Mouse (Mus musculus): ENCODE results near the gene Efcab5. TPM values are rescaled to one million over a fixed set of nuclear protein-coding genes. Genes with fewer than 3 reads are reported as not detected.
"Not testable (repeated sequence)": the region's sequence is repeated elsewhere in the genome, so short reads cannot be mapped to it uniquely, and the experiment has no call there.

Gene Efcab5
- total RNA-seq, 2 experiments from 2014 or later = 0.57 to 0.69 TPM

DNA sequence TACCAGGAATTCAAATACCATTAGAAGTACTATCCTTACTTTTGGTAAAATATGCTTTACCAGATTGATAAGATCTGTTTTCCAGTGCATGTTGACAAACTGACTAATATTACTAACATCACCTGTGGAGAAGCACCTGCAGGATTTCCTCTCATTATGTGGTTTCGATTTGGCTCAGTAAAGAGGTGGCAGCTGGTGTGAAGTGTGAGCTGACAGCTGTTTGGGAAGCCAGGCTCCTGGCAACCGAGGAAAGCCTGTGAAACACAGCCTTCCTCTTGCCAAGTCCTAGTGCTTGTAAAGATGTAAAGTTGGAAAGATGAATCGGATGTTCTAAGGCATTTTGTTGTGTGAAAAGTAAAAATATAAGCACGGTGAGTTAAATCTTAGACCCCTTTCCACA lies 7.9 kb downstream of the Efcab5 start:
- intact Hi-C loops (cut with DNase I) = no loop called here
- peak; percentile 26 to 34 for DNase-seq

DNA sequence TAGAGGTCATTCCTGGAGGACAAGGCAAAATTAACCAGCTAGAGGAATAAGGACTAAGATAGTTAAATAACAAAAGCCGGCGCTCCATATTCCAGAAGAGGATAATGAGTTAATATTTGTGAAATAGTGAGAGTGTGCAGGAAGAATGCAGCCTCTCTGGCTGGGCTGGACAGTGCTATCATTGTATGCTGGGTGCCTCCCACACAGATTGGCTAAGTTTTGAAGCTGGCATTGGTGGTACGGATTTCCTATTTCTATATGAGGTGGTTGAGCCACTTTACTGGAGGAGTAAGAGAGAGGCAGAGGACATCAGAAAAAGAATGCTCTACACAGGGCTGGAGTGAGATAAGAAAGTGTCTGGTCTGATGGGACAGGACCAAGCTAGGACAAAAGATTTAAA lies 9.0 kb downstream of the Efcab5 start:
- DNase-seq = no peak
- intact Hi-C loops (cut with DNase I) = no loop called here

DNA sequence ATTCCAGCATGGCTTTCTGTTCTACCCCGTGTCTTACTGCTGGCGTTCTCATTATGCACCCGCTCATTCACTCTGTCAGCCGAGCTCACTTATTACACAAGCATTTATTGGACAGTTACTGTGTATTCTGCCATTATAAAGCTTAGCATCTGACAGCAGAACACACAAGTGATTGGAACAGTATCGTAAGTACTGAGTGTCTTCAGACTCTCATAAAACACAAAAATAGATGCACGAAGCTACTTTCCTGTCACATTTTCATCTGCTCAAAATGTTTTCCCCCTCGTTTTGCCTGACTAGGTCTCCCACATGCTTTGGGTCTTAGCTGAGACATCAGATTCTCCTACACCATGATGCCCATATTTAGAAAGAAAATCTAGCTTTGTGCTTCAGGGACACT lies 14.2 kb downstream of the Efcab5 start:
- intact Hi-C loops (cut with DNase I) = no loop called here
- no peak for DNase-seq

DNA sequence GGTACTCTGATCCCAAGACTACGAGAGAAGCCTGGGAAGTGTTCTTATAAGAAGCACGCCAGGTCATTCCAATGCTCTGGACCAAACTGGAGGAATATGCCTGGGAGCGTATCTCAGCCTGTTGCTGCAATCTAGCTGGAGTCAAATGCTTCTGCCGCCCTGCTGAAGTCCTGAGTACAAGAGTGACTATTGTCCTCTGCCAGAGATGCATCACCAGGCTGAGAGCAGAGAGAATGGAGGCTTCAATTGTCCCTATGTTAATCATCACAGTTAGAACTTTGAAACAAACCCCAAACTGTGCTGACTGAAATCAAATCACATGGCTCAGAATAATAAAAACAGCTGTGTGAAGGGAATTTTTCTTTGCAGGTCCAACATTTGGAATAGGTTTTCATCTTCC lies 15.0 kb downstream of the Efcab5 start:
- DNase-seq = no peak
- intact Hi-C loops (cut with DNase I) = no loop called here

DNA sequence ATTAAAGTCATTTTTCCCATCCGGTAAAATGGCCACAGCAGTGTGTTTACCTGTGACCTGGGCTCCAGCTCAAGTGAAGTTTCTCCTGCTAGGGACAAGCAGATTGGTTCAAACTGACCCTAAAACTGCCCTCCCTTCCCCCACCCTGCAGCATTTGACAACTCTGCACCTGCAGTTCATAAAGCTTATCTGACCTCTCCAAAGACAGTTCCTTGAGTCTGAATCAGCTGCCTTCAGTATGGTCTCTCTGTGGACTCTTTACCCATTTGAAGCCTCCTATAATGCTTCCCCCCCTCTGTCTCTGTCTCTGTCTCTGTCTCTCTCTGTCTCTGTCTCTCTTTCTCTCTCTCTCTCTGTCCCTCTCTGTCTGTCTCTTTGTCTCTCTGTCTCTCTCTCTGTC lies 28.0 kb downstream of the Efcab5 start:
- intact Hi-C loops (cut with DNase I) = no loop called here
- DNase-seq = no peak

DNA sequence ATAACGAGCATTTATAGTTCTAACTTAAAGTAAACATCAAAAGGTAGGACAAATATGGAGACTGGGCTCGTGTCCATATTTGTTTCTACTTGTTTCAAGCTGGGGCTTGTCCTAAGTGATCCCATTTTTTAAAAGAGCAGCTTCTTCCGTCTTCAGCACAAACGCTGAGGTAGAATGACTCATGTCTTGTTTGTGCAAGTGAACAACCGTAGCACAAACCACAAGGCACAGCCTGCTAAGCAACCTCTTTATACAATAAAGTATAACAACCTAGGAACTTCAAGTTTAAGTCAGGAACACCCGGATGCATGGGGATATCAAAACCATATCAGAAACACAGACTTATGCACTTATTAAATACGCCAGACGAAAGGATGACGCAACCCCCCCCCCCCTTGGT lies 28.4 kb downstream of the Efcab5 start:
- intact Hi-C loops (cut with DNase I) = no loop called here

DNA sequence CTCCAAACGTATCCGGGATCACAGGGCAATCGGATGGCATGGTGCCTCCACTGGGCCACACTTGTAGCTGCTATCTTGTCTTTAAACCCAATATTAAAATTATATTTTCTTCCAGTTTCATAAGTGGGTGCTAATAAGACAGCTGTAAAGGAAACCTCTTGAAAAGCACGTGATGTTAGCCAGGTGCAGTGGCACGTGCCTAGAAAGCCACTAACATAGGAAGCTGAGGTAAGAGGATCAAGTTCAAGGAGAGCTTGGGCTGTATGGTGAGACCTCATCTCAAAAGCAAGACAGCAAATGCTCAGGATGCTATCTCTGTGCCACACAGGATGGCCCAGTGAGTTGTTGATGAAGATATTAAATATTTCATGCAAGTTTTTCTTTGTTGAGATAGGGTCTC lies 34.6 kb downstream of the Efcab5 start:
- intact Hi-C loops (cut with DNase I) = no loop called here

More for the DNA sequence above, 28.4 kb downstream of the Efcab5 start:
- DNase-seq = no peak

DNA sequence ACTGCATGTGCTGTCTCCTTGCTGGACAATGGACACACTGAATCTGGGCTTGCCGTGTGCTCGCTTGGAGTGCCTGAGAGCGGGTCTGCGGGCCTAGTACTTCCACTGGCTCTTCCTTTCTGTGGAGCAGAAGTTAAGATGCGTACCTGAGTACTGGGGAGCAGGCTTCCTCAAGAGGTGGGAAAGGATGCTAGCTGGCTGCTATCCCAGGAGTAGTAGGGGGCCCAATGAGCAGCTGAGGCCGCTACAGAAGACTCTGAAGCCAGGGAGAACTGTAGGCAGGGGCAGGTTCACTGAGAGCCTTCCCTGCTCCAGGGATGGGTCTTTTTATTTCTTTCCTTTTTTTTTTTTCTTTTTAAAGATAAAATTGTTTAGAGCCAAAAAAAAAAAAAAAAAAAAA lies 38.0 kb downstream of the Efcab5 start:
- intact Hi-C loops (cut with DNase I) = no loop called here
- no peak for DNase-seq

More for the DNA sequence above, 34.6 kb downstream of the Efcab5 start:
- DNase-seq = no peak

DNA sequence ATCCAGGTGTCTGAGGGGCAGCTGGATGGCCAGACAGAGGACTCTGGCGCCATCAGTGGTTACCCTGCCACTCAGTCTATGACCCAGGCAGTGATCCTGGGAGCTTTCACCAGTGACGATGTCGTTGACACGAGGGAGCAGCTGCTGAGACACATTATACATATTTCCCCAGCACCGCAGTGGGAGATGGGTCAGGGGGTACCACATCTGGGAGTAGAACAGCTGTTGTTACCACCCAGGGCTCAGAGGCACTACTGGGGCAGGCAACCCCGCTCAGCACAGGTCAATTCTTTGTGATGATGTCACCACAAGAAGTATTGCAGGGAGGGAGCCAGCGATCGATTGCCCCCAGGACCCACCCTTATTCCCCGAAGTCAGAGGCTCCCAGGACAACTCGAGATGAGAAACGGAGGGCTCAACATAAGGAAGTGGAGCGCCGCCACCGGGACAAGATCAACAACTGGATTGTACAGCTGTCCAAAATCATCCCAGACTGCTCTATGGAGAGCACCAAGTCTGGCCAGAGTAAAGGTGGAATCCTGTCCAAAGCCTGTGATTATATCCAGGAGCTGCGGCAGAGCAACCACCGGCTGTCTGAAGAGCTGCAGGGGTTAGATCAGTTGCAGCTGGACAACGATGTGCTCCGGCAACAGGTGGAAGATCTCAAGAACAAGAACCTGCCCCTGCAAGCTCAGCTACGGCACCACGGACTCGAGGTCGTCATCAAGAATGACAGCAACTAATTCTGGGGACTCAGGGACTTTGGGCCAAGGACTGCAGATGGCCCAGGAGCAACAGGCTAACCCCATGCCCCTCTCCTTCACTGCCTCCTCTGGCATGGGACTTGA lies 38.8 kb downstream of the Efcab5 start:
- intact Hi-C loops (cut with DNase I) = not testable (repeated sequence)
- DNase-seq = peak; percentile 13 to 14

DNA sequence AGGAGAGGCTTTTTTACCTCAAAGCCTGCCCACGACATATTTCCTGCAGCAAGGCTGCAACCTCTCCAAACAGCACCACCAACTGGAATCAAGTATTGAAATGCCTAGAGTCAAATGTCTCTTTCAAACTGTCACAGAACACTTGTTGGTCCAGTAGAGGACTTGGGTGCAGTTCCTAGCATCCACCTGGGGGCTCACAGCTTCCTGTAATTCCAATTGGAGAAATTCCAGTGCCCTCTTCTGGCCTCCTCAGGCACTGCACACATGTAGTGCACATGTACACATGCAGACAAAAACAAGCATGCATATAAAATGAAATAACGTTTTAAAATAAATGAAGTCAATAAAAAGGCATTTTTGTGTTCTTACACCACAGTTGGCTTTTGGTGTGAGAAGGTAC lies 40.0 kb downstream of the Efcab5 start:
- no peak for DNase-seq
- intact Hi-C loops (cut with DNase I) = no loop called here

DNA sequence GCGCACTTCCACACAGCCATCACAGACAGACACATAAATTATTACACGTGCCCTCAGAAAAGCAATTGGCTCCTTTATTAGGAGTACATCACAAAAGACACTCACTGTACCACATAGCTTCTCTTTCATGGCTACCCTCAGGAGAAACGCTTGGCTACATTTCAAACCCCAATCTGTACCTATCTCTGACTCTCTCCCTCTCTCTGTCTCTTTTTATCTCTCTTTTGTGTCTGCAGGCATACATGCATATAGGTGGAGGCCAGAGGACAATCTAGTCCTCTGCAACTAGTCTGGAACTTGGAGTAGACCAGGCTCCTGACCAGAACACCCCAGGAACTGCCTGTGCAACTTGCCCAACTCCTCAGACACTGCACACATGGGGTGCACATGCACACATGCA lies 41.0 kb downstream of the Efcab5 start:
- no peak for DNase-seq
- intact Hi-C loops (cut with DNase I) = no loop called here

DNA sequence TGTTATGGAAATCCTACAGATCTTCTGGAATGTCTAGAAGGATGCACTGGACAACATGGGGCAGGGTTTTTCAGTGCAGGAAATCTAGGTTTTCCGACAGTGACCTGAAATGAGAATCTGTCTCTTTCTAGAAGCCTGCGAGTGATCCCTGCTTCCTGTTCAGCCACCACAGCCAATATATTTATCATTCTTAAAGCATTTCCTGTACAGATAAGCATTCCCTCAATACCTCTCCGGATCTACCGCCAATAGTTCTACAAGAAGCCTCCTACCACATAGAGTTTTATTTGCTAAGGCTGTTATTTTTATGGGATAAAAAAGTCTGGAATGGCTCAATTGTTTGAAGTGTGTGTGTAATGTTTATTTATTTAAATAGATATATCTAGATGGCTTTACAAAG lies 43.3 kb downstream of the Efcab5 start:
- peak; percentile 8 to 14 for DNase-seq
- intact Hi-C loops (cut with DNase I) = no loop called here

DNA sequence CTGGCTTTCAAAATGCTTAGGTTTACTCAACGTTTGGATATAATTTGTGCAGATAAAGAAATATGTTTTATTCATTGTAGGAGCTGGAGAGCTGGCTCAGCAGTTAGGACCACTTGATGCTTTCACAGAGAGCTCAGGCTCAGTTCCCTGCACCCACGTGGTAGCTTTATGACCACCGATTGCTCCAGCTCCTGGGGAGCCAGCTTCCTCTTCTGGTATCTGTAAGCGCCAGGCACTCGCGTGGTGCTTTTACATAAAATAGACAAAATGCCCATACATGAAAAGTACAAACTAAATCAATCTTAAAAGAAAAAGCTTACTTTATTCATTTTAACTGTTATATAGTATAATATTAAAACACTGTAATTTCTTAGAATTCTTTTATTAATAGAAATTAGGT lies 46.8 kb downstream of the Efcab5 start:
- intact Hi-C loops (cut with DNase I) = no loop called here
- DNase-seq = no peak

DNA sequence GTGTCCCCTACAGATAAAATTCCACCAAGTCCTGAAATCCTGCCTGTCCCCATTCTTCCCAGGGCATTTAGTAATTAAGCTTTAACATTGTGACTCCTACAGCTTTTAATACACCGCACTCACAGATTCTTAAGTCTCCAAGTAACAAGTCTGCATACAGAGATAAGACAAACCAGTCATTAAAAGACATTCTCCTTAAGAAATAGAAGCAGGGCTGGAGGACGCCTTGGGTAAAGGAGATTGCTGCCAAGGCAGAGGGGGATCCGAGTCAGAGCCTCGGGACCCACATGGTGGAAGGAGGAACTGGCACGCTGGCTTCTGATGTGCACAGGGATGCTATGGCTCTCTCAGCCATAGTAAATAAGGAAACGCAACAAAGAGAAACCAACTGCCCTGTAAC lies 48.8 kb downstream of the Efcab5 start:
- intact Hi-C loops (cut with DNase I) = no loop called here
- DNase-seq = no peak

DNA sequence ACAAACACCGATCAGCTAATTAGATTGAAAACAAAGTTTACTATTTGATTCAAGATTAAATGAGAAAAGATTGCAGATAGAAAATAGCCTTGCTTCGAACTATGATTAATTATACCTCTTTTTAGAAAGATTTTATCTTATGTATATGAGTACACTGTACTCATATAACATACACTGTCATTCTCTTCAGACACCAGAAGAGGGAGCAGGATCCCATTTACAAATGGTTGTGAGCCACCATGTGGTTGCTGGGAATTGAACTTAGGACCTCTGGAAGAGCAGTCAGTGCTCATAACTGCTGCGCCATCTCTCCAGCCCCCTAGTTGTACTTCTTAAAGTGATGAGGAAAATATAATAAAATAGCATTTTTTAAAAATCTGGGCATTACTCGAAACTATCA lies 55.3 kb downstream of the Efcab5 start:
- DNase-seq = no peak
- intact Hi-C loops (cut with DNase I) = no loop called here

DNA sequence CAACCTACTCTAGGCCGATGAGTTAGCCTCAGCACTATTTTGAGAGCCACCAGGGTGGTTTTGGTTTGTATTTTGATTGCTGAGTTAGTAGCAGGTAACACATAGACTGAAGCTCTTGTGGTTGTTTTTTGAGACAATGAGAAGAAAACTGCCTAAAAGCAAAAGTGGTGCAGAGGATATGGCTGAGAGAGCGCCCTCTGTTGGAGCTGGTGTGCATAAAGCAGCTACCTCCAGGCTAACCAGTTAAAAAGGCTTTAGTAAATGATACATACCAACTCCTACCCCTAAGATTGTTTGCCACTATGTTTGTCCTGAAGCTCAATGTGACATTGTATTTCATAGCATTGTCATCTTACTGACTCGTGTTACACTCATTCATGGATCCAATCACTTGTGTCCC lies 56.2 kb downstream of the Efcab5 start:
- intact Hi-C loops (cut with DNase I) = no loop called here
- DNase-seq = peak in 1 of 2 experiments; percentile 18

DNA sequence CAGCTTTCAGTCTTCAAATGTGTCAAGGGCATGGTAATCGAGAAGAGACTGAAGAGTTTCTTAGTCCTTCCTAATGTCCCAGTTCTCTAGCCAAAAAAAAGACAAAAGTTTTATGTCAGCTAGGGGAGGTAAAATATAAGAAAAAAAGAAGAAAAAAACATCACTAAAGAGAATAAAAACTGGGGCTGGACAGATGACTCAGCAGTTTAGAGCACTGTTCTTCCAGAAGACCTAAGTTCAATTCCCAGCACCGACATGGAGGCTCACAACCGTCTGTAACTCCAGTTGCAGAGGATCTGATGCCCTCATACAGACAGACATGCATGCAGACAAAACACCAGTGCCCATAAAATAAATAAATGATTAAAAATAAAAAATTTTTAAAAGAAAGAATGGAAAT lies 60.2 kb downstream of the Efcab5 start:
- intact Hi-C loops (cut with DNase I) = no loop called here
- no peak for DNase-seq

DNA sequence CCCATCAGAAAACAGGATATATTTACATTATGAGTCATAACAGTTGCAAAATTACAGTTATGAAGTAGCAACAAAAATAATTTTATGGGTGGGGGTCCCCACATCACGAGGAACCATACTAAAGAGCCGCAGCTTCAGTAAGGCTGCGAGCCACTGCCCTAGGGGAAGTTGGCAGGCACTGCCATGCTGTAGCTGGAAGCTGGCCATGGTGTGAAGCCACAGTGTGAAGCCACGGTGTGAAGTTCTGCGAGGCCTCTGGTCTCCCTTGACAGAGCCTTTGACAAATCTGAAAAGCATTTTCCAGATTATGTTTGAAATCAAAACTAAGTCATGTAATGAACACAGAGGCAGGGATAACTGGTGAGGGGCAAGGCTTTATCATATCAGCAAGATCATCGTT lies 77.6 kb downstream of the Efcab5 start:
- intact Hi-C loops (cut with DNase I) = no loop called here
- no peak for DNase-seq

DNA sequence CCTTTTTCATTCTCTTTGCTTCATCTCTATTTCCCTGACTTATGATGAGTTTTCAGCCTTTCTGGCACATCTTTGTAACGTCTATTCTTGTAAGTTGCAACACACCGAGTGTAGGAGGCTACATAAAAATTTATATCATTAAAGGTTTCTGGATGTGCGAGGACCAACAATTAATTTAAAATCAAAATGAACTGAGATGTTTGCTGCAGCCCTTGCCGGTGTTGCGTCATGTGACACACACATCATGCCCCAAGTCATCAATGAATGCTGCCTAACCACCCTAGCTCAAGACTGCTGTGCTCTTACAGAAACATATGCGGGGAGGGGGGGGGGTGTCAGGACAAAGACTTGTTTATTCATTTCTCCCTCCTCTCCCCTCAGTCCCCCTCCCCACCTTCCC lies 80.3 kb downstream of the Efcab5 start:
- no peak for DNase-seq
- intact Hi-C loops (cut with DNase I) = no loop called here

DNA sequence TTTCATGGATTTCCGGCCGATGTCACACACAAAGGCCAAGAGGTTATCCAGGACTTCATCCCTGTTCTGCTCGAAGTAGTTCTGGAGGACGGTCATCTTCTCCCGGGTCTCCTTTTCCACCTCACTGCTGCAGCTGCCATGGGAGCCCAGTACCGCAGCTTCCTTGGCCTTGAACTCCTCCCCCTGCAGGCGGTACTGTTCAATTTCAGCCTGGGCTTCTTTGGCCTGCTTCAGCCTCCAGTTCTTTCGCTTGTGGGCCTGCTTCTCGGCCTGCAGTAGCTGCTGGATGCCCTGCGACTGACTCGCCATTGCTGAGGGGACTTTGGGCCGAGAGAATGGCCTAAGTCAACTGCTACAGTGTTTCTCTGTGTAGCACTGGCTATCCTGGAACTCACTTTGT lies 80.9 kb downstream of the Efcab5 start:
- DNase-seq; intact Hi-C loops (cut with DNase I): not testable (repeated sequence)

DNA sequence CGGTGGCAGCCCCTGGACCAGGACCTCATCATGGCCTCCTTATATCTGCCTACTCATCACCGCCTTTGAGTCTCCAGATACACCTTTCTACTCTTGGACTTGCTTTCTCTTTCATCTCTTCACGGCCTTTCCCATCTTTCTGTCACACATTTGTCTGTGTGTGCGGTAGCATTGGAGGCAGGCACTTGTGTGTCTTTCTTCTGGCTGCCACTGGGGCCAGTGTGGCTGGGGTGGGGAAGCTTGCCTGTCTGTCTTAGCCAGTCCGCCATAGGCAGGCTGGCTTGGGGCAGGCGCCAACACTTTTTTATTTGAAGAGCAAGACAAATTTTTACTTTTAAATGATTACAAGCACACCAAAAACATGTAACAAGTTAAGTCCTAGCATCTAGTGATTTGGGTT lies 81.8 kb downstream of the Efcab5 start:
- intact Hi-C loops (cut with DNase I) = no loop called here
- DNase-seq = no peak

DNA sequence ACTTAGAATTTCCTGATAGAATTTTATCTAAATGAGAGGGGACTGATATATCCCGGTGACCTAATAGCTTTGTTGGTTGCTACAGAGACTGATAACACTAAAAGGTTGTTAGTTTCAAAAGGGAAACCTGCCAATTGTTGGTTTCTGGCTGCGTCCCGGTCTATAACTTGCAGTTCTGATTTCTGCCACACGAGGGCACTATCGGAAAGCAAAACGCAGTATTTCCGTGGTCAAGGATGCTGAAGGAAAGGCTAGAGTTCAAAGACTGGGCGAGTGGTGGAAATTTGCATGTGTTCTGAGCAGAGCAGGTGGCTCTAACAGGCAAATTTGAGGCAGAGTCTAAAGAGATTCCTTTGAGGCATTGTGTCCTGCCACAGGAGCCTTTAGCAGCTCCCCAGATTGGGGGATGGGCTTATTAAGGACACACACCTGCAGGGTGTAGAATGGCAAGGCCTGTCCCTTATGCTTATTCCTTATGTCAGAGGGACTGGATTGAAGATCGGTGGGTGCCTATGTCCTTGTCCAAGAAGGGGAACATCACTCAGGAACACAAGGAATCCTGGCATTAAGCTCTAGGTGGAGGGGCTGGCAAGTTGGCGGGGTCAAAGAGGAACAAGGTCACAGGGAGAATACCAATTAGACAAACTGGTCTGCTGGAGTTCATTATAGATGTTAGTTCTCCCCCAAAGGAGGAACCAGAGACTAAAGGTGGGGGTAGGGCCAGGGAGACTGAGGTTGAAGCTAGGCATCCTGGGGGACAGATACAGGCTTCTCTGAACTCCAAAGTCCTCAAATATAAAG lies 88.4 kb downstream of the Efcab5 start:
- DNase-seq = peak; percentile 86 to 92
- intact Hi-C loops (cut with DNase I) = loop anchor here (1.0 to 5.0 kb wide), 4 partner anchors 114 to 532 kb away; no protein-coding TSS in a partner anchor
